Comparison of ENCODE assay signal across 17 mouse cellular contexts in the genomic region with DNA sequence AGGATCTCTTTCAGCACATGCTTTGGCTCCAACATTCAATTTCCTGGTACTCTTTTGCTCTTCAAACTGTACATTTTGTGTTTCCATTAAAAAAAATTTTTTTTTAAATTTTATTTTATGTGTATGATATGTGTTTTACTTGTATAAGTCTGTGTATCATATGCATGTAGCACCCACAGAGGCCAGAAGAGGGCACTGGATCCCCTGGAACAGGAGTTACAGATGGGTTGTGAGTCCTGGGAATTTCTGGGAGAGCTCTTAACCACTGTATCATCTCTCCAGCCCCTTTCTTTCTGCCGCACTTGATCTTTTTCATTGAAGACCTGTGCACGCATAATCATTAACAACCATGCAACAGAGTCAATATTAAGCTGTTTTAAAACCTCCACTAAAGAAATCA. TPM values are rescaled to one million over a fixed set of nuclear protein-coding genes. Genes with fewer than 3 reads are reported as not detected.
DNase-seq lines count a peak whose midpoint lies in the region; ATAC-seq and TF ChIP-seq lines count a peak whose summit lies in the region.
"Had no signal": no experiment of that assay in that cellular context is flagged by ENCODE, and none has a peak within 500 bp of the region (broad histone marks: within the 10 kb centered on the region; RNA-seq: fewer than 3 reads in every experiment).

No protein-coding gene starts in this region.

- H3K4me1 ChIP-seq in lung, embryonic 14.5 days (ENCODE audit: insufficient read depth): no peaks in the 10 kb centered on the region
- no peaks in the 10 kb centered on the region for H3K4me1 ChIP-seq in lung, adult 2 months (ENCODE audit: control insufficient read depth, insufficient read depth, low read length)
- H3K4me1 ChIP-seq in ES-Bruce4 (ENCODE audit: control insufficient read depth, insufficient read depth, low read length): no peaks in the 10 kb centered on the region
- H3K4me1 ChIP-seq: forebrain, embryonic 12.5 days; heart, embryonic 15.5 days; hindbrain, embryonic 13.5 days; lung, embryonic 15.5 days; neural tube, embryonic 13.5 days had no signal

- no peak for ATAC-seq in lung, embryonic 14.5 days (ENCODE audit: insufficient read depth)

- no peak overlapping the region for H3K4me3 ChIP-seq in lung, embryonic 14.5 days (ENCODE audit: low read depth, low read length)
- no peak overlapping the region for H3K4me3 ChIP-seq in lung, adult 2 months (replicated peaks; ENCODE audit: extremely low read depth, low read depth, low read length)
- no peak overlapping the region for H3K4me3 ChIP-seq in ES-Bruce4 (ENCODE audit: low read depth, low read length)
- H3K4me3 ChIP-seq: forebrain, embryonic 12.5 days; heart, embryonic 15.5 days; hindbrain, embryonic 13.5 days; lung, embryonic 15.5 days; neural tube, embryonic 13.5 days had no signal

- no peak overlapping the region for H3K4me2 ChIP-seq in lung, embryonic 14.5 days
- H3K4me2 ChIP-seq: forebrain, embryonic 12.5 days; heart, embryonic 15.5 days; hindbrain, embryonic 13.5 days; lung, embryonic 15.5 days; neural tube, embryonic 13.5 days had no signal

- no peak overlapping the region for H3K27ac ChIP-seq in lung, embryonic 14.5 days (ENCODE audit: low read depth)
- H3K27ac ChIP-seq in ES-Bruce4 (ENCODE audit: insufficient read depth, low read length): no peak overlapping the region
- H3K27ac ChIP-seq: forebrain, embryonic 12.5 days; heart, embryonic 15.5 days; hindbrain, embryonic 13.5 days; lung, embryonic 15.5 days; neural tube, embryonic 13.5 days had no signal

- TF ChIP-seq CTCF in lung, embryonic 14.5 days (IDR thresholded peaks at IDR 0.05; ENCODE audit: low read depth): 0 out of 2 replicates have a peak, but pooled peaks have one; percentile 3
- TF ChIP-seq CTCF in lung, adult 2 months (IDR thresholded peaks at IDR 0.05; ENCODE audit: insufficient read depth, low read length): no peak
- peak; percentile 42 for TF ChIP-seq CTCF in ES-Bruce4 (IDR thresholded peaks at IDR 0.05; ENCODE audit: low read depth, low read length)
- TF ChIP-seq CTCF in brain, embryonic 14.5 days (IDR thresholded peaks at IDR 0.05; ENCODE audit: borderline replicate concordance, extremely low read depth, insufficient read depth, insufficient read length): peak; percentile 8; the same call in 1 of the 2 replicates

- H3K9ac ChIP-seq in lung, embryonic 14.5 days: no peak overlapping the region
- no peak overlapping the region for H3K9ac ChIP-seq in ES-Bruce4 (ENCODE audit: low read depth, poor library complexity, severe bottlenecking)
- H3K9ac ChIP-seq: forebrain, embryonic 12.5 days; heart, embryonic 15.5 days; hindbrain, embryonic 13.5 days; lung, embryonic 15.5 days; neural tube, embryonic 13.5 days had no signal

- no peaks in the 10 kb centered on the region for H3K27me3 ChIP-seq in lung, embryonic 14.5 days (ENCODE audit: insufficient read depth, low read length)
- H3K27me3 ChIP-seq in ES-Bruce4 (ENCODE audit: control insufficient read depth, insufficient read depth, low read length, poor library complexity, severe bottlenecking): no peaks in the 10 kb centered on the region
- H3K27me3 ChIP-seq: forebrain, embryonic 12.5 days; heart, embryonic 15.5 days; hindbrain, embryonic 13.5 days; lung, embryonic 15.5 days; neural tube, embryonic 13.5 days had no signal

- TF ChIP-seq POLR2A in lung, adult 2 months (IDR thresholded peaks at IDR 0.05; ENCODE audit: borderline replicate concordance, extremely low read depth, low read depth, low read length): no peak
- no peak for TF ChIP-seq POLR2A in ES-Bruce4 (IDR thresholded peaks at IDR 0.05; ENCODE audit: insufficient read depth, low read length)
- no peak for TF ChIP-seq POLR2A in brain, embryonic 14.5 days (IDR thresholded peaks at IDR 0.05; ENCODE audit: borderline replicate concordance, extremely low read depth, insufficient read depth, insufficient read length, poor library complexity, severe bottlenecking)

- no peaks in the 10 kb centered on the region for H3K9me3 ChIP-seq in lung, embryonic 14.5 days (ENCODE audit: low read depth, low read length)
- no peaks in the 10 kb centered on the region for H3K9me3 ChIP-seq in ES-Bruce4 (replicated peaks; ENCODE audit: control insufficient read depth, insufficient read depth, low read length, poor library complexity, severe bottlenecking)
- H3K9me3 ChIP-seq: forebrain, embryonic 12.5 days; heart, embryonic 15.5 days; hindbrain, embryonic 13.5 days; lung, embryonic 15.5 days; neural tube, embryonic 13.5 days had no signal

- no peaks in the 10 kb centered on the region for H3K36me3 ChIP-seq in lung, embryonic 14.5 days (ENCODE audit: insufficient read depth)
- no peaks in the 10 kb centered on the region for H3K36me3 ChIP-seq in ES-Bruce4 (ENCODE audit: control insufficient read depth, insufficient read depth, low read length, poor library complexity, severe bottlenecking)
- H3K36me3 ChIP-seq: forebrain, embryonic 12.5 days; heart, embryonic 15.5 days; hindbrain, embryonic 13.5 days; lung, embryonic 15.5 days; neural tube, embryonic 13.5 days had no signal

- TF ChIP-seq EP300 in ES-Bruce4 (IDR thresholded peaks at IDR 0.05; ENCODE audit: insufficient read depth, low read depth, low read length): no peak

- WGBS in lung, embryonic 14.5 days: 92% methylated on average over 2 of the region's 2 CpGs
- WGBS in lung, adult 2 months: 95% methylated on average over 2 of the region's 2 CpGs

- intact Hi-C loops in left cerebral cortex, postnatal 10 days (cut with DNase I): no loop called here

- peak; percentile 9 for DNase-seq in embryo, embryonic 10.5 days (ENCODE audit: low spot score)
- DNase-seq in embryo, embryonic 10 days (ENCODE audit: low spot score): no peak
- DNase-seq in lung, embryonic 14.5 days: no peak
- DNase-seq in lung, adult 2 months: no peak
- DNase-seq in brain, embryonic 14.5 days (ENCODE audit: low read depth): no peak
- DNase-seq in frontal cortex, postnatal 25 days (ENCODE audit: low spot score in 2 of 2): no peak
- no peak for DNase-seq in left cerebral cortex, postnatal 10 days (ENCODE audit: extremely low spot score in 1 of 2, low spot score in 2 of 2)
- DNase-seq: cerebellum, adult 9-10 months; embryo, embryonic 11 days; kidney, adult 11 months; right cerebral cortex, postnatal 4 days had no signal

RNA-seq across cellular contexts. Expression of gene Ube3c, which starts 8.4 kb away (rescaled TPM):
- 43.8 and 44.2 TPM in 2 replicates for polyA plus RNA-seq in lung, embryonic 14.5 days (2014; fragmentation: Nextera tagmentation; extraction: Ambion mirVana)
- polyA plus RNA-seq in lung, adult 2 months (2012; rRNA removed): 8.1 and 13.6 TPM in 2 replicates
- polyA plus RNA-seq in ES-Bruce4 (2011; ENCODE audit: insufficient read depth, insufficient read length, low read depth, missing spikeins): 52.9 and 54.0 TPM in 2 replicates
- polyA plus RNA-seq in brain, embryonic 14.5 days (2012; rRNA removed): 38.1 and 43.4 TPM in 2 replicates
- 10 to 100 TPM; 87.2 to 91.0 TPM for total RNA-seq in left cerebral cortex, postnatal 10 days (2021)
